Mouse (Mus musculus): ENCODE measurements around the gene Rev3l. TPM values are rescaled to one million over a fixed set of nuclear protein-coding genes. Genes with fewer than 3 reads are reported as not detected.

The Rev3l gene
- polyA plus RNA-seq, 1 experiment from 2014 or later = 7.6 TPM

DNA sequence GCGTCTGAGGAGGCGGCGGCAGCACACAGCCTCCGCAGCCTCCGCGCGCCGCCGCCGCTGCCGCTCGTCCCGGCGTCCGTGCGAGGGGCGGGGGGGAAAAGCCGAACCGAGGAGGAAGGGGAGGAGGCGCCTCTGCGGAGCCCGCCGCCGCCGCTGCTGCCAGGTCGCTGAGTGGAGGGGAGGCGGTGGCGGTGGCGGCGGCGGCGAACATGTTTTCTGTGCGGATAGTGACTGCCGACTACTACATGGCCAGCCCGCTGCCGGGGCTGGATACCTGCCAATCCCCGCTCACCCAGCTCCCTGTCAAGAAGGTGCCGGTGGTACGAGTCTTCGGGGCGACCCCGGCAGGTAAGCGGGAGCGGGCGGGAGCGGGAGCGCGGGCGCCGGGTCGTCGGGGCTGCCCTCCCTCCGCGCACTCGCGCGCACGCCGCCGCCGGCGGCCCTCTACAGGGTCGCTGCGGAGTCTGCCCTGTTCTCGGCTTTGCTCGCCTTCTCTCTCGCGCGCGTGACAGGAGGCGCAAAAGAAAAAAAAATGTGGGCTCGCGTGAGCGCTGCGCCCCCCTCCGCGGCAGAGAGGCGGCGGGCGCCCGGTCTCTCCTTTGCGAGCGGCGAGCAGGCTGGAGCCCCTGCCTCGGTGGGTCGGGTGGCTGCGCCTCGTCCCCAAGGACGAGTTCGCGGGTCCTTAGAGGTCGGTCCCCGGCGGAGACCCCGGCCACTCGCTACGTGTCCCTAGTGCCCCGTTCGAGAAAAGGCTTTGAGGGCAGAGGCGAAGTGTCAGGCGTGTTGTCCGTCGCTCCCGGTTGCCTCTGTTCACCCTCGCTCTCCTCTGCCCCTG is 565 bp downstream of the Rev3l start:
- under 1% methylated on average over 92 of the region's 105 CpGs for WGBS
- H3K4me1 ChIP-seq (replicated peaks) = peaks cover 9% of the 10 kb centered on the region; the same call in 1 of the 2 replicates

DNA sequence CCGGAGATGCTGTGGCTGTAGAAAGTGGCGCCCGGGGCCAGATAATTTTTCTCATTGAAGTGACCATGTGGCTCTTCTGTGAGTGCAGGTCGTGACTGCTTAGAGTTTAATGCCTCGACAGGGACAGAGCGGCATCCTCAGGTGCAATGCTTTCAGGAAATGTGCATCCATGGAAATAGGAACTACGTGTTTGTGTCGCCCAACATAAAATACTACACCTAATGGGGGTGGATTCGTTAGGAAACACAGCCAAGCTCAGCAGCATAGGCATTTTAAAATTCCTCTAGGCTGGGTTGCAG is 1.1 kb downstream of the Rev3l start:
- Histone ChIP-seq H3K27ac (peak overlapping the region; percentile 100), H3K36me3 (no peaks in the 10 kb centered on the region), H3K4me2 (peak overlapping the region; percentile 66), H3K4me3 (peak overlapping the region; percentile 79), H3K9me3 (replicated peaks) (no peaks in the 10 kb centered on the region), H3K9ac (peak overlapping the region; percentile 84), H3K27me3 (no peaks in the 10 kb centered on the region), H3K4me1 (replicated peaks) (peaks cover 9% of the 10 kb centered on the region; the same call in 1 of the 2 replicates)
- WGBS = under 1% methylated on average over 9 of the region's 9 CpGs
- ATAC-seq (replicated peaks; ENCODE audit: insufficient number of reproducible peaks, insufficient read depth, low FRiP score, low read depth) = no peak

More for the DNA sequence above, 565 bp downstream of the Rev3l start:
- peak overlapping the region; percentile 79 for H3K4me3 ChIP-seq
- no peaks in the 10 kb centered on the region for H3K9me3 ChIP-seq (replicated peaks)
- peak; percentile 47 for ATAC-seq (replicated peaks; ENCODE audit: insufficient number of reproducible peaks, insufficient read depth, low FRiP score, low read depth)
- peak overlapping the region; percentile 100 for H3K27ac ChIP-seq
- peak overlapping the region; percentile 84 for H3K9ac ChIP-seq
- no peaks in the 10 kb centered on the region for H3K36me3 ChIP-seq
- peak overlapping the region; percentile 66 for H3K4me2 ChIP-seq
- no peaks in the 10 kb centered on the region for H3K27me3 ChIP-seq

DNA sequence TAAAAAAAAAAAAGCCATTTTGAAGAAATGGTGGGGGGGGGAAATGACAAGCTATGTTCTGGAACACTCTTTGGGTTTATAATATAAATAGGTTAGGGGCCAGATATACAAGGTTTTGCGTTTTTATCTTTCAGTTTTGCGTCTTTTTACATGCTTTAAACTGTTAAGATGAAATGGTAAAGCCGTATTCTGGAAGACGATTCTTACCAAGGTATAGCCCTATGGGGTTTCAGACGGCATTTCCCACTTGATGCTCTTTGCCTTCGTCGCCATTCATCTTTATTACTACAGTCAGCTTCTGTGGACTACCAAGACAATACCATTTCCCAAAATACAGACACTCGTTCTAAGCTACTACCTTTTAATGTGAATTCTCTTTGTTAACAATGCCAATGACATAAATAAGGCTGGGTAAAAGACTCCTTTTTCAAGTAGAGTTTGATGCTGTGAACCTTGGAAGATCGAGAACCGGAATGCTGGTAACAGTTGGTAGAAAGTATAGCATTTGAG is 1.6 kb downstream of the Rev3l start:
- Histone ChIP-seq H3K4me2 (peak overlapping the region; percentile 66), H3K27ac (peak overlapping the region; percentile 100), H3K9me3 (replicated peaks) (no peaks in the 10 kb centered on the region), H3K36me3 (no peaks in the 10 kb centered on the region), H3K4me3 (peak overlapping the region; percentile 79), H3K4me1 (replicated peaks) (peaks cover 9% of the 10 kb centered on the region; the same call in 1 of the 2 replicates), H3K27me3 (no peaks in the 10 kb centered on the region), H3K9ac (peak overlapping the region; percentile 84)
- ATAC-seq (replicated peaks; ENCODE audit: insufficient number of reproducible peaks, insufficient read depth, low FRiP score, low read depth) = no peak
- WGBS = 17% methylated on average over 10 of the region's 10 CpGs

DNA sequence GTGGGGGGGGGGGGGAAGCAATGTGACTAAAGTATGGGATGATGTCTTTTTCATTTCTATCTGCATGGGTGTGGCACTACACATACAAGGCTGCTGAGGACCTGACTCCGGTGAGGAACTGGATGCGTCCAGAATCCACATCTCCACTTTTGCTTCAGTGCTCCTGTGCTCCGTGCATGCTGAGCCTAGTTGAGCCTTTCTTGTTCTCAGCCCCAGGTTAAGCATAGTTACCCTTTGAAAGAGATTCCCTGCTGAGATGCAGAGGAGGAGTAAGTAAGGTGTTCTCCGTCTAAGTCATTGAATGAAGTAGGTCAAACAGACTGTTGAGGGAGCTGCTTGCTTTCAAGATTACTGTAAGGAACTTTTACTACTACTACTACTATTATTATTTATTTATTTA is 4.3 kb downstream of the Rev3l start:
- no peak overlapping the region for H3K4me2 ChIP-seq
- H3K4me1 ChIP-seq (replicated peaks) = peaks cover 14% of the 10 kb centered on the region
- WGBS = 78% methylated on average over 4 of the region's 4 CpGs
- H3K36me3 ChIP-seq = no peaks in the 10 kb centered on the region
- ATAC-seq (replicated peaks; ENCODE audit: insufficient number of reproducible peaks, insufficient read depth, low FRiP score, low read depth) = no peak
- no peak overlapping the region for H3K4me3 ChIP-seq
- H3K9ac ChIP-seq = no peak overlapping the region
- H3K27ac ChIP-seq = no peak overlapping the region
- H3K27me3 ChIP-seq = no peaks in the 10 kb centered on the region
- H3K9me3 ChIP-seq (replicated peaks) = no peaks in the 10 kb centered on the region

DNA sequence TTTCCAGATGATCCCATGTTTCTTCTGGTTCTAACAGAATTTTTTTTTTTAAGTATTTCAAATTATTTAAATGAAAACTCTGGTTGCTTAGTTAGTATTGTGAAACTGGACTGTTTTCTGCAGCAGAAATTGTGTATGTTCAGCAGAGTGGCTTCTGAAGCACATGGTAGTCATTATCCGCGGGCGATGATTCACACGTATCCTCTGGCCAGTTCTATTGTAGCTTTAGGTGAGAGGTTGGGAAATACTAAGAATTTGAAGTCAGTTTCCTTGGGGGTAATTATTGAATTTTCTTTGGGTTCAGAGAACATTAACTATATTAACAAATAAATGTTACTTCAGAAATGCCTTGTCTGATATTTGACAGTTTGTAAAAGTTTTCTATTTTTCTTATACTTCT is 10.1 kb downstream of the Rev3l start:
- Histone ChIP-seq H3K36me3 (no peaks in the 10 kb centered on the region), H3K9ac (no peak overlapping the region), H3K27ac (no peak overlapping the region), H3K4me3 (no peak overlapping the region), H3K27me3 (no peaks in the 10 kb centered on the region), H3K9me3 (replicated peaks) (no peaks in the 10 kb centered on the region), H3K4me2 (no peak overlapping the region), H3K4me1 (replicated peaks) (peaks cover 7% of the 10 kb centered on the region; the same call in 1 of the 2 replicates)
- 73% methylated on average over 4 of the region's 4 CpGs for WGBS
- no peak for ATAC-seq (replicated peaks; ENCODE audit: insufficient number of reproducible peaks, insufficient read depth, low FRiP score, low read depth)

DNA sequence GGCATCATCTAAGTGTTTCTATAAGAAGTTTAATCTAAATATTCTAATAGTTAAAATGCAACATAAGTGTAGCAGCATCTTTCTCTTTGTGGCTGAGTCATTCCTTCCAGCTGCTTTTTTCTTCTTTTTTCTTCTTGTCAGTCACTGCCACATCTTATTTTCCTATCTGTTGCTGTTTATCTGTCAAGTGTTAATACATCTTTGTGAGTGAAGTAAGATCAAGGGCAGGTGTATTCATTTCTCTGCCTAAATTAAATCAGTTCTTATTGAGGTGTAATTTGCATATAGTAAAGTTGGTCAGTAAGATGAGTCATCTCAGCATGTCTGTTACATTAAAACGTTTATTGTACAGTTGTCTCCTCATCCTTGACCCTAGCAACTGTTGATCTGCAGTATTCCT is 32.8 kb downstream of the Rev3l start:
- WGBS = 87% methylated on average over 1 of the region's 1 CpGs
- H3K27me3 ChIP-seq = no peaks in the 10 kb centered on the region
- no peak overlapping the region for H3K4me2 ChIP-seq
- no peaks in the 10 kb centered on the region for H3K9me3 ChIP-seq (replicated peaks)
- no peak overlapping the region for H3K4me3 ChIP-seq
- no peak for ATAC-seq (replicated peaks; ENCODE audit: insufficient number of reproducible peaks, insufficient read depth, low FRiP score, low read depth)
- no peak overlapping the region for H3K9ac ChIP-seq
- H3K36me3 ChIP-seq = 0 out of 2 replicates have a peak, but pooled peaks cover 5% of the 10 kb centered on the region
- peaks cover 10% of the 10 kb centered on the region for H3K4me1 ChIP-seq (replicated peaks)
- no peak overlapping the region for H3K27ac ChIP-seq

DNA sequence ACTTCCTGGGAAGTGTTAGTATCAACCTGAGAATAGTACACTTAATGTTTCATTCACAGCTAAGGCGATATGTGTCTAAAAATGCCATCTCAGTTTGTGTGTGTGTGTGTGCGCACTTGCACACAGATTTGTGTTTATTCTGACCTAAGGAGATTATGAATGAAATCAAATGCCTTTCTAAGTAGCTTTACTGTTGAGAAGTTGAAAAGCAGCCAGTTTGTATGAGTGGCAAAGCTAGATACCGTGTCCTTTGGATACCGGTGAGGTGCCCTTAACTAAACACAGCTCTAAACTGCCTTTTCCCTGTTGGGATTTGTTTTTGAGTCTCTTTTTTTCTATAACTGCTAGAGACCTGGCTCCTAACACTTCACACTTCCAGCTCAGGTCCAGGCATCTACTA is 34.8 kb downstream of the Rev3l start:
- Histone ChIP-seq H3K9me3 (replicated peaks) (no peaks in the 10 kb centered on the region), H3K4me2 (no peak overlapping the region), H3K27me3 (no peaks in the 10 kb centered on the region), H3K36me3 (no peaks in the 10 kb centered on the region), H3K9ac (no peak overlapping the region), H3K4me1 (replicated peaks) (peaks cover 10% of the 10 kb centered on the region), H3K27ac (peak overlapping the region; percentile 49; the same call in 1 of the 2 replicates), H3K4me3 (no peak overlapping the region)
- no peak for ATAC-seq (replicated peaks; ENCODE audit: insufficient number of reproducible peaks, insufficient read depth, low FRiP score, low read depth)
- 38% methylated on average over 4 of the region's 4 CpGs for WGBS

DNA sequence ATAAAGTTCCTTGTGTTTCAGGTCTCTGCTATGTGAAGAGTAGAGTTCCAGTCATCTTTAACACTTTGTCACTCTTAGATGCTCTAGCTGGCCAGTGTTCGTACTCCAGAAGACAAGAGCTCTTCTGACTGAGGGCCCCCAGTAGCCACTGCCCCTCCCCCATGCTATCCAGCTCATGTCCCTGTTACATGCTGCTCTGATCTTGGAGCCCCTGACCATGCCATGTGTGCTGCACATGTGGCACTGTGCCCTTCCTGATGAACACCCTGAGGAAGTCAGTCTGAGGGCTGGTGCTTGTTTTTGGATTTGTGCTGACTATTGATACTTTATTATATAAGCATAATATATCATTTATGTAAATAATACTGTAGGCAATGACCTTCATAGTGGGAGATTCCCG is 40.3 kb downstream of the Rev3l start:
- H3K4me3 ChIP-seq = no peak overlapping the region
- peaks cover 23% of the 10 kb centered on the region for H3K4me1 ChIP-seq (replicated peaks)
- no peak overlapping the region for H3K9ac ChIP-seq
- WGBS = 59% methylated on average over 2 of the region's 2 CpGs
- H3K9me3 ChIP-seq (replicated peaks) = no peaks in the 10 kb centered on the region
- H3K4me2 ChIP-seq = no peak overlapping the region
- no peaks in the 10 kb centered on the region for H3K27me3 ChIP-seq
- no peak overlapping the region for H3K27ac ChIP-seq
- no peak for ATAC-seq (replicated peaks; ENCODE audit: insufficient number of reproducible peaks, insufficient read depth, low FRiP score, low read depth)
- H3K36me3 ChIP-seq = no peaks in the 10 kb centered on the region

DNA sequence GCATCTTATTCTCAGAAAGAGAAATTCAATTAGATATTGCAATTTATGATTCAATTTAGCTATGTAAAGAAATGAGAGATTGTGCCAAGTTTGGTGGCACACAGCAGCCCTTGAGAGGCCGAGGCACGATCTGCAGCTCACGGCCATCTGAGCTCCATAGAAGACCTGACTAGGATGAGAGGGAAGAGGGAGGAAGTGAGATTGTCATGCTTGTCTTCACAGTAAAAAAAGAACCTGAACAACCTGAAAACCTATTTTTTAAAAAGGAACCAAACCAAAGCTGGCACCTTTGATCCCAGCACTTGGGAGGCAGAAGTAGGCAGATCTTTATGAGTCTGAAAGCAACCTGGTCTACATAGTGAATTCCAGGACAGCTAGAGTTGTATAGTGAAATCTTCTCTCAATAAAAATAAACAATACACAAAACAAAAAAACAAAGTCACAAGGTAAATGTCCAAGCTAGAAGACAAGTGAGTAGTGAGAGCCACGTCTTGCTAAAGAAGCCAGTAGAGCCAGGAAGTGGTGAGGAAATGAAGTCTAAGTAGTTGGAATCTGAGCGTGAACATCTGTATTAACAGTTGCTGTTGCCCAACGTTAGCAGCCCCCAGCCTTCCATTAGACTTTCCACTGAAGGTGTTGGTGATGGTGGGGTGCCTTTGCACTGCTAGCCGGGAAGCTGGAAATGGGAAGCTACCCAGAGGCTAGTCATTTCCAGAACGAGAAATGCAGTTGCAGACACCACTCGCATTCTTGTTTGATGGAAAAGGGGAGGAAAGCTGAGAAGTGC is 42.2 kb downstream of the Rev3l start:
- H3K27ac ChIP-seq = no peak overlapping the region
- no peak overlapping the region for H3K4me3 ChIP-seq
- no peaks in the 10 kb centered on the region for H3K27me3 ChIP-seq
- ATAC-seq (replicated peaks; ENCODE audit: insufficient number of reproducible peaks, insufficient read depth, low FRiP score, low read depth) = no peak
- H3K9me3 ChIP-seq (replicated peaks) = no peaks in the 10 kb centered on the region
- H3K4me2 ChIP-seq = no peak overlapping the region
- H3K9ac ChIP-seq = no peak overlapping the region
- H3K36me3 ChIP-seq = no peaks in the 10 kb centered on the region
- 56% methylated on average over 9 of the region's 9 CpGs for WGBS
- peaks cover 17% of the 10 kb centered on the region for H3K4me1 ChIP-seq (replicated peaks)

DNA sequence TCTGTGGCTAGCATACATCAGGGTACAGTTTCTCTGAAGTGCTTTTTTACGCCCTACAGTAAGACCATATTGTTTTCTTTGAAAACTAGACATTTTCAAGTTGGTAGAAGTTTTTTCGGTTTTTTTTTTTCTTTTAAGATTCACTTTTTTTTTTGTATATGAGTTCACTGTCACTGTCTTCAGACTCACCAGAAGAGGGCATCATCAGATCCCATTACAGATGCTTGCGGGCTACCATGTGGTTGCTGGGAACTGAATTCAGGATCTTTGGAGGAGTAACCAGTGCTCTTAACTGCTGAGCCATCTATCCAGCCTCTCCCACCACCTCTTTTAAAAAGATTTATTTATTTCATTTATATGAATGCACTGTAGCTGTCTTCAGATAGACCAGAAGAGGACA is 45.0 kb downstream of the Rev3l start:
- H3K4me2 ChIP-seq = no peak overlapping the region
- no peaks in the 10 kb centered on the region for H3K27me3 ChIP-seq
- no peaks in the 10 kb centered on the region for H3K9me3 ChIP-seq (replicated peaks)
- H3K4me3 ChIP-seq = no peak overlapping the region
- H3K36me3 ChIP-seq = no peaks in the 10 kb centered on the region
- no peak overlapping the region for H3K9ac ChIP-seq
- no peak overlapping the region for H3K27ac ChIP-seq
- 88% methylated on average over 3 of the region's 3 CpGs for WGBS
- ATAC-seq (replicated peaks; ENCODE audit: insufficient number of reproducible peaks, insufficient read depth, low FRiP score, low read depth) = no peak
- peaks cover 17% of the 10 kb centered on the region for H3K4me1 ChIP-seq (replicated peaks)

DNA sequence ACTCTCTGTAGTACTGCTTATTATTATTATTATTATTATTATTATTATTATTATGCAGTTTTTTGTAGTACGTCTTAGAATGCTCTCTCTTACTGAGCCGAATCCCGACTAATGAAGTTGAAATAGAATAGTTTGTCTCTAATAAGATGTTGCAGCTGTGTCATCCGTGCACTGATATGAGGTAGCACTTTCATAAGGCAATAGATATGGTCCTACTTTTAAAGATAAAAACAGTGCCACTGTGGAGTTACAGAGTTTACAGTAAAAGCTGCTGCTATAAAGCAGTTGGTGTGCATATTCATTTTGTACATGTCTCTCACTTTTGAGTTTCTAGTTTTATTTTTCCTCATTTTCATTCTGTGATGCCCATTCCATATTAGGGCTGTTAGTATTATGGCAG is 46.4 kb downstream of the Rev3l start:
- ATAC-seq (replicated peaks; ENCODE audit: insufficient number of reproducible peaks, insufficient read depth, low FRiP score, low read depth) = no peak
- Histone ChIP-seq H3K27me3 (no peaks in the 10 kb centered on the region), H3K4me1 (replicated peaks) (peaks cover 13% of the 10 kb centered on the region), H3K27ac (no peak overlapping the region), H3K36me3 (no peaks in the 10 kb centered on the region), H3K4me2 (no peak overlapping the region), H3K4me3 (no peak overlapping the region), H3K9me3 (replicated peaks) (no peaks in the 10 kb centered on the region), H3K9ac (no peak overlapping the region)
- WGBS = 77% methylated on average over 4 of the region's 4 CpGs
